Mouse (Mus musculus) neural tube, embryonic 13.5 days (tissue): ENCODE data around the gene Pigz. TPM values are rescaled to one million over a fixed set of nuclear protein-coding genes. Genes with fewer than 3 reads are reported as not detected.

Source experiments
- ATAC-seq: fragments of 200-750 bp; cut with Nextera tagmentation; 2 replicates; pipeline ENCODE4 v1.8.0; 2017; ENCODE audit warnings: low read depth, mild to moderate bottlenecking, moderate TSS enrichment, moderate library complexity
- H3K27ac ChIP-seq: fragments of 300-500 bp; sonication (generic); replicated peaks from 2 replicates; pipeline ENCODE4 v1.5.1; 2015; ENCODE audit warnings: moderate library complexity, mild to moderate bottlenecking, inconsistent platforms
- H3K27me3 ChIP-seq: fragments of 300-500 bp; sonication (generic); 2 replicates; pipeline ENCODE4 v1.6.1; 2015; ENCODE audit warnings: mild to moderate bottlenecking, inconsistent platforms
- H3K36me3 ChIP-seq: fragments of 300-500 bp; sonication (generic); 2 replicates; pipeline ENCODE4 v1.6.1; 2015; ENCODE audit warnings: mild to moderate bottlenecking, inconsistent platforms
- H3K4me1 ChIP-seq: fragments of 300-500 bp; sonication (generic); replicated peaks from 2 replicates; pipeline ENCODE4 v1.6.1; 2015; ENCODE audit warnings: inconsistent platforms
- H3K4me2 ChIP-seq: fragments of 300-500 bp; sonication (generic); 2 replicates; pipeline ENCODE4 v1.6.1; 2015; ENCODE audit warnings: inconsistent platforms, mild to moderate bottlenecking, moderate library complexity
- H3K4me3 ChIP-seq: fragments of 300-500 bp; sonication (generic); 2 replicates; pipeline ENCODE4 v1.5.1; 2015; ENCODE audit warnings: mild to moderate bottlenecking, inconsistent platforms
- H3K9ac ChIP-seq: fragments of 300-500 bp; sonication (generic); 2 replicates; pipeline ENCODE4 v1.6.1; 2015; ENCODE audit warnings: moderate library complexity, mild to moderate bottlenecking, inconsistent platforms
- H3K9me3 ChIP-seq: fragments of 300-500 bp; sonication (generic); 2 replicates; pipeline ENCODE4 v1.6.1; 2016; ENCODE audit warnings: inconsistent platforms
- WGBS: fragments of 180-500 bp; shearing (Covaris S2); methylation state at CpG from one replicate; pipeline ENCODE4 v1.1.7; 2015; 5-methylcytosine and 5-hydroxymethylcytosine counted together
- microRNA-seq: library from miRNA; unstranded; fragments of <30 nt; microRNA quantifications from one replicate; pipeline ENCODE4, GENCODE M21; 2016
- polyA plus RNA-seq: library from polyadenylated mRNA; unstranded; fragments of >200 nt; fragmentation: Nextera tagmentation; extraction: Ambion mirVana; gene quantifications from 2 replicates; pipeline ENCODE4 v1.2.1, GENCODE M21; 2015

Pigz gene
- polyA plus RNA-seq, 1 experiment from 2014 or later: 4.3 TPM

DNA sequence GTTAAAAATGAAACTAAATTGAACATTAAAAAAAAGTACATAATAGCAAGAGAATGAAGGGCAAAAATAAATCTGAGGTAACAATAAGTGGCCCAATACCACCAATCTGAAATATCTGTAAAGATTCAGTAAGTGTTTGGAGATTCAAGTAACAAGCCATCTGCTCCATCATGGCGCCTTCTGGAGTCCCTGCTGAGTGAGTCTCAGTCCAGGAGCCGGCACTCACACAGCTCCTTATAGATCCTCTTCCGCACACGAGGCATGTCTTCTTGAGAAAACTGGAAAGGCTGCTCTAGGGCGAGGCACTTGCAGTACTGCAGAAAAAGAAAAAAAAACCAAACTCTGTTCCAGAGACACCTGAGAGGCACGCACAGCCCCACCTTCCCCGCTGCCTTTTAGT, 29.6 kb downstream of the Pigz start:
- no peak for ATAC-seq
- no peak overlapping the region for H3K27ac ChIP-seq
- no peaks in the 10 kb centered on the region for H3K9me3 ChIP-seq
- H3K4me1 ChIP-seq: no peaks in the 10 kb centered on the region
- no peak overlapping the region for H3K9ac ChIP-seq
- no peaks in the 10 kb centered on the region for H3K27me3 ChIP-seq
- peaks cover 88% of the 10 kb centered on the region for H3K36me3 ChIP-seq
- H3K4me3 ChIP-seq: no peak overlapping the region
- WGBS: 90% methylated on average over 7 of the region's 7 CpGs
- H3K4me2 ChIP-seq: no peak overlapping the region

DNA sequence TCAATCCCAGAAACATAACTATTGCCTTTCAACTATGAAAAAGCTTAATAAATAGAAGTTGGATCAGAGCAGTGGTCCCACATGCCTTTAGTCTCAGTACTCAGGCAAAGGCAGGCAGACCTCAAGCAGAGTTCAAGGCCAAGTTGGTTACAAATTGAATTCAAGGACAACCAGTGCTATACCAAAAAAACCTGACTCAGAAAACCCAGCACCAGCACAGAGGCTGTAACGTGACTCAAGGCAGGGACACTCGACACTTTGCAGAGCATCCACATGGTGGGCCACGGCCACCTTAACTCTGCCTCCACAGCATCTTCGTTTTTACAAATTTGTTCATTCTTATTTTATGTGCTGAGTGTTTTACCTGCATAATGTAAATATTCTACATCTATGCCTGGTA, 41.6 kb downstream of the Pigz start:
- Histone ChIP-seq H3K27ac (no peak overlapping the region), H3K36me3 (peaks cover 81% of the 10 kb centered on the region), H3K9ac (no peak overlapping the region), H3K4me1 (no peaks in the 10 kb centered on the region), H3K4me2 (no peak overlapping the region), H3K4me3 (no peak overlapping the region), H3K27me3 (no peaks in the 10 kb centered on the region), H3K9me3 (no peaks in the 10 kb centered on the region)
- WGBS: 94% methylated on average over 4 of the region's 4 CpGs
- ATAC-seq: no peak

DNA sequence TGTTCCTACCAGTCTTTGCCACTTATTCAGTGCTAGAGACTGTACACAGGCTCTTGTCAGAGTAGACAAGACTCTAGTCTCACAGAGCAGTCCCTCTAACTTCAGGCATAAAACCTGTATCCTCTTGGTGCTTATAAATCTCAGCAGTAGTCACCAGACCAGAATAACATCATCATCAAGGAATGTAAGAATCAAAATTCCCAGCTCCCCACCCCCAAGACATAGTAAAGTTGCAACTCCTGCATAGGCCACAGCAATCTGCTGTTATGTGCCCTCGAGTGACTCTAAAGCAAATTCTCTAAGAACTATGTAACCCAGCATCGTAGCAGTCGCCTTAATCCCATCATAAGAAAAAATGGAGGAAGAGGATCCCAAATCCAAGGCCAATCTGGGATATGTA, 45.9 kb downstream of the Pigz start:
- no peak for ATAC-seq
- H3K27ac ChIP-seq: no peak overlapping the region
- H3K4me3 ChIP-seq: no peak overlapping the region
- peaks cover 64% of the 10 kb centered on the region for H3K36me3 ChIP-seq
- H3K9me3 ChIP-seq: no peaks in the 10 kb centered on the region
- H3K4me2 ChIP-seq: no peak overlapping the region
- no peak overlapping the region for H3K9ac ChIP-seq
- H3K27me3 ChIP-seq: no peaks in the 10 kb centered on the region
- WGBS: 94% methylated on average over 3 of the region's 3 CpGs
- H3K4me1 ChIP-seq: no peaks in the 10 kb centered on the region

DNA sequence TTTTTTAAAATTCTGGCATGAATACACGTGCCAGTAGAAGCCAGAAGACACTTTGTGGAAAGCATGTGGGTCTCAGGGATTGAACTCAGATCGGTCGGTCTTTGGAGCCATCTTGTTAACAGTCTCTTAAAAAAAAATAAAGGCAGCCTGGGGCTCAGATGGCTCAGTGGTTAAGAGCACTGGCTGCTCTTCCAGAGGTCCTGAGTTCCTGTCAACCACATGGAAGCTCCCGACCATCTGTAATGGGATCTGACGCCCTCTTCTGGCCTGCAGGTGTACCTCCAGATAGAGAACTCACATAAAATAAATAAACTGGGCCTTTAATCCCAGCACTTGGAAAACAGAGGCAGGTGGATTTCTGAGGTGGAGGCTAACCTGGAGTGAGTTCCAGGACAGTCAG, 47.3 kb downstream of the Pigz start:
- H3K27ac ChIP-seq: no peak overlapping the region
- H3K4me3 ChIP-seq: no peak overlapping the region
- WGBS: 79% methylated on average over 5 of the region's 5 CpGs
- no peak overlapping the region for H3K9ac ChIP-seq
- H3K36me3 ChIP-seq: peaks cover 61% of the 10 kb centered on the region
- H3K27me3 ChIP-seq: no peaks in the 10 kb centered on the region
- H3K9me3 ChIP-seq: no peaks in the 10 kb centered on the region
- H3K4me2 ChIP-seq: no peak overlapping the region
- no peak for ATAC-seq
- no peaks in the 10 kb centered on the region for H3K4me1 ChIP-seq

DNA sequence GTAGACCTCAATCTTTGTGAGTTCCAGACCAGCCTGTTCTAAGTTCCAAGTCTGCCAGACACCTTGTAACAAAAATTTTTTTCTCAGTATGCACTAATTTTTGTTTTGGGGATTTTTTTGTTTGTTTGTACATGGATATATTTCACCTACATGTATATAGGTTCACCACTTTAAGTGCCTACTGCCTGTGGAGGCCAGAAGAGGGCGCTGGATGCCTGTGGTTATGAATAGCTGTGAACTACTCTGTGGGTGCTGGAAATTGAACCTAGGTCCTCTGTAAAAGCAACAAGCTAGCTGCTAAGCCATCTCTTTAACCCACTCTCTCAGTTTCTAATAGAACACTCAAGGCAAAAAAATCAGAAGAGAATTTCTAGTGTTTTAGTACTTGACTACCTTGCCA, 58.4 kb downstream of the Pigz start:
- no peak overlapping the region for H3K9ac ChIP-seq
- no peaks in the 10 kb centered on the region for H3K27me3 ChIP-seq
- peaks cover 58% of the 10 kb centered on the region for H3K36me3 ChIP-seq
- no peak for ATAC-seq
- H3K9me3 ChIP-seq: no peaks in the 10 kb centered on the region
- WGBS: 49% methylated on average over 1 of the region's 1 CpGs
- H3K4me2 ChIP-seq: no peak overlapping the region
- H3K4me3 ChIP-seq: no peak overlapping the region
- H3K4me1 ChIP-seq: no peaks in the 10 kb centered on the region
- H3K27ac ChIP-seq: no peak overlapping the region

DNA sequence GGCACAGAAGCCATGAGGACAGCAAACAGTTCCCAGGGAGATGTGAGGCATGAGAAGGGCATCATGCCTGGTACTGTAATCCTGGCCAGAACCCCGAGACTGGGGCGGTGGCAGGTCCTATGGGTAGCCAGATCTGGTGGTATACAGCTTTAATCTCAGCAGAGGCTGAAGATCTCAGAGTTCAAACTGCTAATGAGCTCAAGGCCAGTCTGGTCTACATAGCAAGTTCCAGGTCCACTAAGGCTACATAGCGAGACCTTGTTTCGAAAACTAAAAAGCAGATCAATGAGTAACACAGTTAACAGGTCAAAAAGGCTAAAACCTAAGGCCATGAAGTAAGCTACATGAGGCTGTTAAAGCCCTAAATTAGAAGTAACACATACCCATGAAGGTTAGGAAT, 59.5 kb downstream of the Pigz start:
- Histone ChIP-seq H3K27me3 (no peaks in the 10 kb centered on the region), H3K27ac (no peak overlapping the region), H3K4me3 (no peak overlapping the region), H3K9me3 (no peaks in the 10 kb centered on the region), H3K9ac (no peak overlapping the region), H3K4me2 (no peak overlapping the region), H3K4me1 (no peaks in the 10 kb centered on the region), H3K36me3 (peaks cover 49% of the 10 kb centered on the region)
- WGBS: 98% methylated on average over 4 of the region's 4 CpGs
- no peak for ATAC-seq

DNA sequence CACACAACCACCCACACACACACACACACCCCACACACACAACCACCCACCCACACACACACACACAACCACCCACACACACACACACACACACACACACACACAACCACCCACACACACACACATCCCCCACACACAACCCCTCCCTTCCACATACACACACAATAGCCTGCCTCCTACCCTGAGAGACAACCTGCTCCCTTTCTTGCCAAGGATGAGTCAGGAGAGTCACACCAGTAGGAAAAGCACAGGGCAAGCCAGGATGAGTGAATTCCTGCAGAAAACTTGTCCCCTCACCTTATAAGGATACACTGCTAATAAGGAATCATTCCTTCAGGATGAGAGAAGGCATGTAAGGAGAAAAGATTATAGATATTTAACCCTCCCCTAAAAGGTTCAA, 60.3 kb downstream of the Pigz start:
- ATAC-seq: no peak
- peaks cover 42% of the 10 kb centered on the region for H3K36me3 ChIP-seq
- no peaks in the 10 kb centered on the region for H3K9me3 ChIP-seq
- no peak overlapping the region for H3K4me3 ChIP-seq
- H3K4me2 ChIP-seq: no peak overlapping the region
- H3K27me3 ChIP-seq: no peaks in the 10 kb centered on the region
- H3K9ac ChIP-seq: no peak overlapping the region
- H3K27ac ChIP-seq: no peak overlapping the region
- H3K4me1 ChIP-seq: no peaks in the 10 kb centered on the region

Small RNA genes within 50 kb of the gene (microRNA-seq; reads per million reads assigned to microRNA genes)
- not detected for gene Gm26269

Other genes with a start within 250 kb of the Pigz start
- gene Meltf, start 55.0 kb upstream of the Pigz start, polyA plus RNA-seq: 0.32 TPM in 2 replicates
- gene 0610012G03Rik, start 14.6 kb downstream of the Pigz start, polyA plus RNA-seq: 93.1 and 99.5 TPM in 2 replicates
- 106 and 120 TPM in 2 replicates for gene Ncbp2, start 14.7 kb downstream of the Pigz start, polyA plus RNA-seq
- 17.7 and 18.7 TPM in 2 replicates for gene Senp5, start 69.4 kb downstream of the Pigz start, polyA plus RNA-seq
- gene Pak2, start 145.5 kb downstream of the Pigz start, polyA plus RNA-seq: 30.7 and 33.0 TPM in 2 replicates
- 106 and 125 TPM in 2 replicates for gene Pigx, start 165.9 kb downstream of the Pigz start, polyA plus RNA-seq
- 48.7 and 51.2 TPM in 2 replicates for gene Cep19, start 165.9 kb downstream of the Pigz start, polyA plus RNA-seq
- gene Nrros, start 231.7 kb downstream of the Pigz start, polyA plus RNA-seq: 8.1 and 9.9 TPM in 2 replicates
- not detected in 2 replicates for gene Bex6, start 246.0 kb downstream of the Pigz start, polyA plus RNA-seq